Mouse (Mus musculus) retina, embryonic 14.5 days (tissue): ENCODE data around the gene Gm14744.
"Not testable (repeated sequence)": the region's sequence is repeated elsewhere in the genome, so short reads cannot be mapped to it uniquely, and the experiment has no call there.

ENCODE experiments used
- DNase-seq: peaks from one replicate; pipeline ENCODE4 v3.0.0-alpha.2; 2015; ENCODE audit warnings: low spot score

Gene Gm14744

DNA sequence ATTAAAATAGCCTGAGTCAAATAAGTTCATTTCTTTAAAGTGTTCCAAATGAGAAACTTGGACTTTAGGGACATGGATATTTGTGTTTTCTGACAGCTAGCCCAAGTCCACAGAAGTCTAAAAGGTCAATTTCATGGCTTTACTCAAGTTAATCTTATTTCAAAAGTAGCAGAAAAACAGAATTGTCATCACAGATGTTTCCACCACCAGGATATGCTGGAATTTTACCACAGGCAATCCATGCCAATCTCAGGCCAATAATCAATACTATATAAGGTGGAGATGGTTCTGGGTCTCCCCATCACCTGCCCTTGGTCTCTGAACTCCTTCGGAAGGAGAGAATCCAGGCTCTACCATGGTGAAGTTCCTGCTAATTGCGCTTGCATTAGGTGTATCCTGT lies at the start of gene Gm14744:
Gene Gm14744, plus strand, starts transcription at position 301 of the 400 bp plus-strand sequence.
- not testable (repeated sequence) for DNase-seq

DNA sequence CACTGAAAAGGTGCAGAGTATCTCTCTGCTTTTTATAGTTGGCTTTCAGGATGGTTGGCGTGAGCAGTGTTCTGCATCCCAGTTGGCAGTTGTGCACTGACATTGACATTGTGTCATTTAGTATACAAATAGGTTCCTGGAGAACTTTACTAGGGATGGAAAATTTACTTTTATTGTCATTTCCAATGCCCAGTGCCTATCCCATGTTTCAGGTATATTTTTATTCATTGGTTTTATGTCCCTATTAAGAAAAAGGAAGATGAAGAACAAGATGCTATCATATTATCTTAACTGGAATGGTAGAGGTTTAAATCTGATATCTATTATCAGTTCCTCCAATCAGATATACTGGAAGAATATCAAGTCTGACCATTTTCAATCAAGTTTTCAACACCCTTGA lies 11.0 kb upstream of the Gm14744 start, which contains the start of gene Pbsn:
Gene Pbsn, minus strand, starts transcription at position 101 of the 400 bp plus-strand sequence.
- no peak for DNase-seq

DNA sequence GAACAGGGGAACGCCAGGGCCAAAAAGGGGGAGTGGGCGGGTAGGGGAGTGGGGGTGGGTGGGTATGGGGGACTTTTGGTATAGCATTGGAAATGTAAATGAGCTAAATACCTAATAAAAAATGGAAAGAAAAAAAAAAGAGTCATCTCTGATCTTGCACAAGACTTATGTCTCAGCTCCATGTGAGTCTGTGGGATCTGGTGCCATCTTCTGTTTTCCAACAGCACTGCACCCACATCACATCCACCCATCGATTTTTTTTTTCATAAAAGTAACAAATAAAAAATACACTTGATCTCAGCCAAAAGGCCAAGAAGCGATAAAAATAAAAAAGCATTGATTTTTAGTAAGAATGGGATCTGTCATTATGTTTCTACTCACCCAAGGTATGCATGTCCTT lies 15.5 kb downstream of the Gm14744 start:
- DNase-seq, result not testable (repeated sequence)
